Mouse (Mus musculus): ENCODE data around the gene Tagap. TPM values are rescaled to one million over a fixed set of nuclear protein-coding genes. Genes with fewer than 3 reads are reported as not detected.
A peak's percentile ranks its signal among the peaks of the same experiment; 100 is the strongest.

The Tagap gene
- polyA plus RNA-seq, 1 experiment = 14.6 TPM

GRCm38 (mm10) chr17:7884606-7885005 lies 41.2 kb upstream of the Tagap start:
- Histone ChIP-seq H3K4me3 (ENCODE audit: extremely low read depth, insufficient read depth, insufficient read length) (no peak overlapping the region), H3K4me1 (ENCODE audit: control insufficient read depth, insufficient read depth, insufficient read length) (peaks cover 4% of the 10 kb centered on the region; the same call in 1 of the 2 replicates), H3K27ac (ENCODE audit: insufficient read depth, low read length) (no peak overlapping the region), H3K36me3 (ENCODE audit: control insufficient read depth, insufficient read depth, low read length) (no peaks in the 10 kb centered on the region), H3K27me3 (ENCODE audit: control insufficient read depth, insufficient read depth, low read length) (no peaks in the 10 kb centered on the region)
- no peak for DNase-seq (ENCODE audit: low read depth in 1 of 2, low spot score in 2 of 2)
- WGBS = 47% methylated on average over 10 of the region's 10 CpGs
- no peak for TF ChIP-seq POLR2A (IDR thresholded peaks at IDR 0.05; ENCODE audit: low read depth, low read length)
- no peak for TF ChIP-seq CTCF (IDR thresholded peaks at IDR 0.05; ENCODE audit: extremely low read depth, insufficient read depth, insufficient read length, insufficient replicate concordance)

GRCm38 (mm10) chr17:7887071-7887815 lies 38.6 kb upstream of the Tagap start:
- 83% methylated on average over 20 of the region's 20 CpGs for WGBS
- H3K4me1 ChIP-seq (ENCODE audit: control insufficient read depth, insufficient read depth, insufficient read length) = peaks cover 5% of the 10 kb centered on the region; the same call in 1 of the 2 replicates
- no peak overlapping the region for H3K27ac ChIP-seq (ENCODE audit: insufficient read depth, low read length)
- no peaks in the 10 kb centered on the region for H3K27me3 ChIP-seq (ENCODE audit: control insufficient read depth, insufficient read depth, low read length)
- DNase-seq (ENCODE audit: low read depth in 1 of 2, low spot score in 2 of 2) = peak in 1 of 2 experiments; percentile 1
- H3K4me3 ChIP-seq (ENCODE audit: extremely low read depth, insufficient read depth, insufficient read length) = no peak overlapping the region
- no peaks in the 10 kb centered on the region for H3K36me3 ChIP-seq (ENCODE audit: control insufficient read depth, insufficient read depth, low read length)
- TF ChIP-seq CTCF (IDR thresholded peaks at IDR 0.05; ENCODE audit: extremely low read depth, insufficient read depth, insufficient read length, insufficient replicate concordance) (no peak), POLR2A (IDR thresholded peaks at IDR 0.05; ENCODE audit: low read depth, low read length) (no peak)

GRCm38 (mm10) chr17:7888291-7888690 lies 37.5 kb upstream of the Tagap start:
- no peak for TF ChIP-seq POLR2A (IDR thresholded peaks at IDR 0.05; ENCODE audit: low read depth, low read length)
- TF ChIP-seq CTCF (IDR thresholded peaks at IDR 0.05; ENCODE audit: extremely low read depth, insufficient read depth, insufficient read length, insufficient replicate concordance) = no peak
- Histone ChIP-seq H3K36me3 (ENCODE audit: control insufficient read depth, insufficient read depth, low read length) (no peaks in the 10 kb centered on the region), H3K27ac (ENCODE audit: insufficient read depth, low read length) (no peak overlapping the region), H3K27me3 (ENCODE audit: control insufficient read depth, insufficient read depth, low read length) (no peaks in the 10 kb centered on the region), H3K4me3 (ENCODE audit: extremely low read depth, insufficient read depth, insufficient read length) (no peak overlapping the region), H3K4me1 (ENCODE audit: control insufficient read depth, insufficient read depth, insufficient read length) (peaks cover 14% of the 10 kb centered on the region; the same call in 1 of the 2 replicates)
- WGBS = 85% methylated on average over 6 of the region's 6 CpGs
- no peak for DNase-seq (ENCODE audit: low read depth in 1 of 2, low spot score in 2 of 2)

- Histone ChIP-seq H3K4me3 (ENCODE audit: extremely low read depth, insufficient read depth, insufficient read length) (no peak overlapping the region), H3K27me3 (ENCODE audit: control insufficient read depth, insufficient read depth, low read length) (no peaks in the 10 kb centered on the region), H3K4me1 (ENCODE audit: control insufficient read depth, insufficient read depth, insufficient read length) (peaks cover 14% of the 10 kb centered on the region; the same call in 1 of the 2 replicates), H3K36me3 (ENCODE audit: control insufficient read depth, insufficient read depth, low read length) (no peaks in the 10 kb centered on the region), H3K27ac (ENCODE audit: insufficient read depth, low read length) (no peak overlapping the region)
- WGBS = 27% methylated on average over 9 of the region's 9 CpGs
- TF ChIP-seq POLR2A (IDR thresholded peaks at IDR 0.05; ENCODE audit: low read depth, low read length) = no peak
- TF ChIP-seq CTCF (IDR thresholded peaks at IDR 0.05; ENCODE audit: extremely low read depth, insufficient read depth, insufficient read length, insufficient replicate concordance) = no peak
- DNase-seq (ENCODE audit: low read depth in 1 of 2, low spot score in 2 of 2) = peak in 1 of 2 experiments; percentile 2
Measured at GRCm38 (mm10) chr17:7889026-7889425, 36.8 kb upstream of the Tagap start.

GRCm38 (mm10) chr17:7892676-7893075 lies 33.1 kb upstream of the Tagap start:
- H3K4me3 ChIP-seq (ENCODE audit: extremely low read depth, insufficient read depth, insufficient read length) = no peak overlapping the region
- H3K4me1 ChIP-seq (ENCODE audit: control insufficient read depth, insufficient read depth, insufficient read length) = peaks cover 24% of the 10 kb centered on the region; the same call in 1 of the 2 replicates
- TF ChIP-seq POLR2A (IDR thresholded peaks at IDR 0.05; ENCODE audit: low read depth, low read length) (no peak), CTCF (IDR thresholded peaks at IDR 0.05; ENCODE audit: extremely low read depth, insufficient read depth, insufficient read length, insufficient replicate concordance) (no peak)
- peak; percentile 68 to 76 for DNase-seq (ENCODE audit: low read depth in 1 of 2, low spot score in 2 of 2)
- no peaks in the 10 kb centered on the region for H3K27me3 ChIP-seq (ENCODE audit: control insufficient read depth, insufficient read depth, low read length)
- H3K36me3 ChIP-seq (ENCODE audit: control insufficient read depth, insufficient read depth, low read length) = no peaks in the 10 kb centered on the region
- 24% methylated on average over 8 of the region's 8 CpGs for WGBS
- peak overlapping the region; percentile 58 for H3K27ac ChIP-seq (ENCODE audit: insufficient read depth, low read length)

- 75% methylated on average over 3 of the region's 3 CpGs for WGBS
- Histone ChIP-seq H3K4me1 (ENCODE audit: control insufficient read depth, insufficient read depth, insufficient read length) (peaks cover 22% of the 10 kb centered on the region; the same call in 1 of the 2 replicates), H3K27me3 (ENCODE audit: control insufficient read depth, insufficient read depth, low read length) (no peaks in the 10 kb centered on the region), H3K36me3 (ENCODE audit: control insufficient read depth, insufficient read depth, low read length) (no peaks in the 10 kb centered on the region), H3K4me3 (ENCODE audit: extremely low read depth, insufficient read depth, insufficient read length) (no peak overlapping the region), H3K27ac (ENCODE audit: insufficient read depth, low read length) (no peak overlapping the region)
- TF ChIP-seq POLR2A (IDR thresholded peaks at IDR 0.05; ENCODE audit: low read depth, low read length) (no peak), CTCF (IDR thresholded peaks at IDR 0.05; ENCODE audit: extremely low read depth, insufficient read depth, insufficient read length, insufficient replicate concordance) (no peak)
- no peak for DNase-seq (ENCODE audit: low read depth in 1 of 2, low spot score in 2 of 2)
Measured at GRCm38 (mm10) chr17:7894094-7894493, 31.7 kb upstream of the Tagap start.
